Mouse (Mus musculus) kidney, embryonic 15.5 days (tissue): ENCODE data around the gene Cacna1d. TPM values are rescaled to one million over a fixed set of nuclear protein-coding genes. Genes with fewer than 3 reads are reported as not detected.

ENCODE experiments used
- ATAC-seq: fragments of 200-750 bp; cut with Nextera tagmentation; replicated peaks from 2 replicates; pipeline ENCODE4 v1.8.0; 2017; ENCODE audit warnings: moderate TSS enrichment; ENCODE audit not compliant: low FRiP score
- H3K27ac ChIP-seq: fragments of 300-500 bp; sonication (generic); 2 replicates; pipeline ENCODE4 v1.5.1; 2015; ENCODE audit warnings: mild to moderate bottlenecking, inconsistent platforms
- H3K27me3 ChIP-seq: fragments of 300-500 bp; sonication (generic); 2 replicates; pipeline ENCODE4 v1.6.1; 2015; ENCODE audit warnings: inconsistent platforms
- H3K36me3 ChIP-seq: fragments of 300-500 bp; sonication (generic); 2 replicates; pipeline ENCODE4 v1.6.1; 2015; ENCODE audit warnings: inconsistent platforms
- H3K4me1 ChIP-seq: fragments of 300-500 bp; sonication (generic); 2 replicates; pipeline ENCODE4 v1.6.1; 2015; ENCODE audit warnings: inconsistent platforms
- H3K4me2 ChIP-seq: fragments of 300-500 bp; sonication (generic); 2 replicates; pipeline ENCODE4 v1.6.1; 2015; ENCODE audit warnings: moderate library complexity, mild to moderate bottlenecking, inconsistent platforms
- H3K4me3 ChIP-seq: fragments of 300-500 bp; sonication (generic); replicated peaks from 2 replicates; pipeline ENCODE4 v1.5.1; 2015; ENCODE audit warnings: mild to moderate bottlenecking, inconsistent platforms
- H3K9ac ChIP-seq: fragments of 300-500 bp; sonication (generic); 2 replicates; pipeline ENCODE4 v1.6.1; 2015; ENCODE audit warnings: mild to moderate bottlenecking, inconsistent platforms
- H3K9me3 ChIP-seq: fragments of 300-500 bp; sonication (generic); replicated peaks from 2 replicates; pipeline ENCODE4 v1.6.1; 2016; ENCODE audit warnings: inconsistent platforms
- WGBS: fragments of 180-500 bp; shearing (Covaris S2); methylation state at CpG from one replicate; pipeline ENCODE4 v1.1.7; 2015; ENCODE audit warnings: mixed read lengths; 5-methylcytosine and 5-hydroxymethylcytosine counted together
- polyA plus RNA-seq: library from polyadenylated mRNA; unstranded; fragments of >200 nt; fragmentation: Nextera tagmentation; extraction: Ambion mirVana; gene quantifications from 2 replicates; pipeline ENCODE4 v1.2.1, GENCODE M21; 2015

The Cacna1d gene
- polyA plus RNA-seq, 1 experiment from 2014 or later: 3.3 TPM

- Histone ChIP-seq H3K4me1 (peaks cover 10% of the 10 kb centered on the region; the same call in 1 of the 2 replicates), H3K27ac (no peak overlapping the region), H3K36me3 (no peaks in the 10 kb centered on the region), H3K9ac (no peak overlapping the region), H3K4me2 (no peak overlapping the region), H3K27me3 (no peaks in the 10 kb centered on the region), H3K9me3 (no peaks in the 10 kb centered on the region), H3K4me3 (no peak overlapping the region)
- ATAC-seq: no peak
- 90% methylated on average over 7 of the region's 7 CpGs for WGBS
These were observed 447.8 kb downstream of the Cacna1d start for GRCm38 (mm10) chr14:30043356-30043940.

GRCm38 (mm10) chr14:30041836-30042235 is 449.4 kb downstream of the Cacna1d start:
- Histone ChIP-seq H3K4me3 (no peak overlapping the region), H3K4me1 (peaks cover 10% of the 10 kb centered on the region; the same call in 1 of the 2 replicates), H3K36me3 (no peaks in the 10 kb centered on the region), H3K27me3 (no peaks in the 10 kb centered on the region), H3K9me3 (no peaks in the 10 kb centered on the region), H3K4me2 (no peak overlapping the region), H3K9ac (no peak overlapping the region), H3K27ac (no peak overlapping the region)
- 82% methylated on average over 9 of the region's 9 CpGs for WGBS
- no peak for ATAC-seq

- H3K9me3 ChIP-seq: no peaks in the 10 kb centered on the region
- H3K4me2 ChIP-seq: no peak overlapping the region
- no peaks in the 10 kb centered on the region for H3K36me3 ChIP-seq
- no peak overlapping the region for H3K9ac ChIP-seq
- H3K27me3 ChIP-seq: no peaks in the 10 kb centered on the region
- no peaks in the 10 kb centered on the region for H3K4me1 ChIP-seq
- no peak for ATAC-seq
- WGBS: 68% methylated on average over 4 of the region's 4 CpGs
- no peak overlapping the region for H3K4me3 ChIP-seq
- no peak overlapping the region for H3K27ac ChIP-seq
These were observed 451.8 kb downstream of the Cacna1d start for GRCm38 (mm10) chr14:30039413-30039812.

- H3K27ac ChIP-seq: no peak overlapping the region
- ATAC-seq: no peak
- H3K36me3 ChIP-seq: no peaks in the 10 kb centered on the region
- H3K4me1 ChIP-seq: no peaks in the 10 kb centered on the region
- no peaks in the 10 kb centered on the region for H3K27me3 ChIP-seq
- no peak overlapping the region for H3K4me3 ChIP-seq
- WGBS: 83% methylated on average over 18 of the region's 18 CpGs
- H3K9ac ChIP-seq: no peak overlapping the region
- no peak overlapping the region for H3K4me2 ChIP-seq
- no peaks in the 10 kb centered on the region for H3K9me3 ChIP-seq
These were observed 452.8 kb downstream of the Cacna1d start for GRCm38 (mm10) chr14:30038431-30038830.

GRCm38 (mm10) chr14:30033405-30033804 is 457.9 kb downstream of the Cacna1d start:
- no peaks in the 10 kb centered on the region for H3K4me1 ChIP-seq
- no peak overlapping the region for H3K9ac ChIP-seq
- no peak overlapping the region for H3K27ac ChIP-seq
- H3K4me3 ChIP-seq: no peak overlapping the region
- H3K36me3 ChIP-seq: no peaks in the 10 kb centered on the region
- ATAC-seq: no peak
- WGBS: 49% methylated on average over 8 of the region's 8 CpGs
- no peak overlapping the region for H3K4me2 ChIP-seq
- H3K27me3 ChIP-seq: no peaks in the 10 kb centered on the region
- H3K9me3 ChIP-seq: no peaks in the 10 kb centered on the region

- WGBS: 45% methylated on average over 2 of the region's 2 CpGs
- no peak for ATAC-seq
- no peak overlapping the region for H3K9ac ChIP-seq
- H3K36me3 ChIP-seq: no peaks in the 10 kb centered on the region
- no peak overlapping the region for H3K4me2 ChIP-seq
- H3K27ac ChIP-seq: no peak overlapping the region
- H3K27me3 ChIP-seq: no peaks in the 10 kb centered on the region
- no peaks in the 10 kb centered on the region for H3K4me1 ChIP-seq
- no peaks in the 10 kb centered on the region for H3K9me3 ChIP-seq
- no peak overlapping the region for H3K4me3 ChIP-seq
These were observed 463.9 kb downstream of the Cacna1d start for GRCm38 (mm10) chr14:30027378-30027777.

GRCm38 (mm10) chr14:30024387-30024786 is 466.9 kb downstream of the Cacna1d start:
- Histone ChIP-seq H3K27ac (no peak overlapping the region), H3K4me3 (no peak overlapping the region), H3K4me2 (no peak overlapping the region), H3K27me3 (no peaks in the 10 kb centered on the region), H3K9ac (no peak overlapping the region), H3K36me3 (no peaks in the 10 kb centered on the region), H3K9me3 (no peaks in the 10 kb centered on the region), H3K4me1 (peaks cover 6% of the 10 kb centered on the region; the same call in 1 of the 2 replicates)
- no peak for ATAC-seq
- 53% methylated on average over 7 of the region's 7 CpGs for WGBS

GRCm38 (mm10) chr14:30022471-30022870 is 468.8 kb downstream of the Cacna1d start:
- Histone ChIP-seq H3K36me3 (no peaks in the 10 kb centered on the region), H3K4me1 (peaks cover 6% of the 10 kb centered on the region; the same call in 1 of the 2 replicates), H3K27me3 (no peaks in the 10 kb centered on the region), H3K4me2 (no peak overlapping the region), H3K9ac (no peak overlapping the region), H3K9me3 (no peaks in the 10 kb centered on the region), H3K27ac (no peak overlapping the region), H3K4me3 (no peak overlapping the region)
- ATAC-seq: no peak
- WGBS: 92% methylated on average over 6 of the region's 6 CpGs

- no peak overlapping the region for H3K9ac ChIP-seq
- WGBS: 45% methylated on average over 9 of the region's 9 CpGs
These were observed 471.3 kb downstream of the Cacna1d start for GRCm38 (mm10) chr14:30019792-30020575.

GRCm38 (mm10) chr14:30019375-30019774 is 471.9 kb downstream of the Cacna1d start:
- no peak overlapping the region for H3K4me2 ChIP-seq
- 87% methylated on average over 8 of the region's 8 CpGs for WGBS
- no peaks in the 10 kb centered on the region for H3K9me3 ChIP-seq
- no peaks in the 10 kb centered on the region for H3K36me3 ChIP-seq
- ATAC-seq: no peak
- no peak overlapping the region for H3K27ac ChIP-seq
- no peak overlapping the region for H3K4me3 ChIP-seq
- H3K4me1 ChIP-seq: peaks cover 6% of the 10 kb centered on the region; the same call in 1 of the 2 replicates
- no peak overlapping the region for H3K9ac ChIP-seq
- no peaks in the 10 kb centered on the region for H3K27me3 ChIP-seq

More at GRCm38 (mm10) chr14:30019792-30020575, 471.3 kb downstream of the Cacna1d start:
- no peaks in the 10 kb centered on the region for H3K36me3 ChIP-seq
- H3K9me3 ChIP-seq: no peaks in the 10 kb centered on the region
- no peak overlapping the region for H3K4me3 ChIP-seq
- no peak for ATAC-seq
- H3K27me3 ChIP-seq: no peaks in the 10 kb centered on the region
- H3K4me1 ChIP-seq: peaks cover 6% of the 10 kb centered on the region; the same call in 1 of the 2 replicates
- H3K4me2 ChIP-seq: no peak overlapping the region
- no peak overlapping the region for H3K27ac ChIP-seq

- Histone ChIP-seq H3K4me1 (peaks cover 6% of the 10 kb centered on the region; the same call in 1 of the 2 replicates), H3K4me3 (no peak overlapping the region), H3K9me3 (no peaks in the 10 kb centered on the region), H3K27ac (no peak overlapping the region), H3K27me3 (no peaks in the 10 kb centered on the region), H3K36me3 (no peaks in the 10 kb centered on the region), H3K4me2 (no peak overlapping the region), H3K9ac (no peak overlapping the region)
- no peak for ATAC-seq
- 94% methylated on average over 6 of the region's 6 CpGs for WGBS
These were observed 472.4 kb downstream of the Cacna1d start for GRCm38 (mm10) chr14:30018846-30019245.

- WGBS: 89% methylated on average over 4 of the region's 4 CpGs
- H3K4me2 ChIP-seq: no peak overlapping the region
- no peak for ATAC-seq
- no peaks in the 10 kb centered on the region for H3K9me3 ChIP-seq
- no peak overlapping the region for H3K9ac ChIP-seq
- no peak overlapping the region for H3K4me3 ChIP-seq
- H3K36me3 ChIP-seq: no peaks in the 10 kb centered on the region
- no peak overlapping the region for H3K27ac ChIP-seq
- H3K4me1 ChIP-seq: peaks cover 6% of the 10 kb centered on the region; the same call in 1 of the 2 replicates
- no peaks in the 10 kb centered on the region for H3K27me3 ChIP-seq
These were observed 472.8 kb downstream of the Cacna1d start for GRCm38 (mm10) chr14:30018463-30018801.
